Mouse (Mus musculus) megakaryocyte progenitor cell, adult 5-6 weeks (primary cell): ENCODE measurements at regions not wholly inside any gene's neighbourhood (a gene's known extent, or its start where the extent isn't known, plus 50 kb on each side); places are given as distances from the start of the nearest gene placed in this dataset.

Source experiments
- ATAC-seq: replicated peaks from 2 replicates; pipeline ENCODE4 v1.8.0; 2016; ENCODE audit warnings: mild to moderate bottlenecking, moderate TSS enrichment, inconsistent platforms; ENCODE audit not compliant: poor library complexity

GRCm38 (mm10) chr3:19385675-19386074, 242.8 kb downstream of the 1700064H15Rik start:
- no peak for ATAC-seq

GRCm38 (mm10) chr3:19368998-19369397, 259.5 kb downstream of the 1700064H15Rik start:
- ATAC-seq = peak; percentile 73

- no peak for ATAC-seq
These were observed 260.7 kb downstream of the 1700064H15Rik start for GRCm38 (mm10) chr3:19367761-19368160.
